Mouse (Mus musculus): ENCODE measurements around the gene Hist1h2ae.

DNA sequence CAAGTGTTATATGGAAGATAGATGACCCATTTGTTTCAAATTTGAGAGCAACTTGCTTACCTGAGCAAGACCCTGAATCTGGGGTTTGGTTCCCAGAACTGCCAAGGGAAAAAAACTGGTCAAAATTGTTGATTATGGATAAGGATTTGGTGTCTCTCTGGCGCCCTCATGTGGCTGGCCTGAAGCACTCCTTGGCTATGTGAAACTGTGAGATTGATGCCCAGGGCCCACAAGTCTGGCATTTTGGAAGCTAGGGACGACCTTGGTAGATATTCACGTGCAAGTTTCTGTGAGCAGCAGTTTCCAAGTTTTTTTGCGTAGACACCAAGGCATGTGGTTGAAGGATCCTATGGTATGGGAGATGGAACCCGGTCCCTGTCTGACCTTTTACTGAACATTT, 46.4 kb downstream of the Hist1h2ae start:
- TF ChIP-seq CTCF (IDR thresholded peaks at IDR 0.05) (peak; percentile 92), EP300 (IDR thresholded peaks at IDR 0.05) (no peak)

Measured in lung, postnatal 0 days (tissue).